Mouse (Mus musculus) erythroblast, embryonic 14.5 days (primary cell): ENCODE measurements around the gene Raly.

Source experiments
- GATA1 ChIP-seq: IDR thresholded peaks from 2 replicates; pipeline ENCODE4 v1.6.1; 2012; ENCODE audit warnings: low read length, inconsistent platforms, mixed read lengths
- TAL1 ChIP-seq: IDR thresholded peaks from 3 replicates; pipeline ENCODE4 v1.6.1; 2012; ENCODE audit warnings: low read length, inconsistent platforms, mixed read lengths

GRCm38 (mm10) chr2:154764828-154765497, 25.9 kb upstream of the Raly start:
- TF ChIP-seq GATA1 (0 out of 2 replicates have a peak, but pooled peaks have one; percentile 41), TAL1 (peak; percentile 54; the same call in 2 of the 3 replicates)
